Mouse (Mus musculus) cerebellum, adult 9-10 months (tissue): ENCODE results near the gene Fstl3.

ENCODE experiments used
- DNase-seq: peaks from one replicate; pipeline ENCODE4 v3.0.0; 2022

Gene Fstl3

GRCm38 (mm10) chr10:79764234-79764633 lies 12.8 kb upstream of the Fstl3 start:
- DNase-seq = no peak

GRCm38 (mm10) chr10:79765228-79765745 lies 11.8 kb upstream of the Fstl3 start:
- no peak for DNase-seq

DNA sequence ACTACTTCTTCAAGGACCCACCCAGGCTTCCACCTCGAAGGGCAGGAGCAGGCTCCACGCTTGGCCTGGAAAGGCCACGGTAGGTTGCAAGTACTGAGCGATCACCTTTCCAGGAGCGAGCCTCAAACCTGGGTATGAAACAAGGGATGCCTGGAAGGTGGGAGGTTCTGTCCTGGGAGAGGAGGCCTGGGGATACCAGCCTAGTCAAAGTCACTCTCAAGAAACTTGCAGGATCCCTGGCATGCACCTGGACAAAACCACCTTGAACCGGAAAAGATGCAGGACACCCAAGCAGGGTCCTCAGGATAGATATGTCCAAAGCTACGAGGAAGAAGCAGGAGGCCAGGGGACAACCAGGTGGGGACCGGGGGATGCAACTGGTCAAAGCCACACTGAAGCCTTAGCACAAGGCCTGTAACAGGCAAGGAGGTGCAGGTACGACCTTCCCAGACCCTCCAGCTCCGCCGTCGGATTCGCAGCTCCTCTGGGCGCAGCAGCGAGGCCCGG lies 11.0 kb upstream of the Fstl3 start:
- peak; percentile 70 for DNase-seq

DNA sequence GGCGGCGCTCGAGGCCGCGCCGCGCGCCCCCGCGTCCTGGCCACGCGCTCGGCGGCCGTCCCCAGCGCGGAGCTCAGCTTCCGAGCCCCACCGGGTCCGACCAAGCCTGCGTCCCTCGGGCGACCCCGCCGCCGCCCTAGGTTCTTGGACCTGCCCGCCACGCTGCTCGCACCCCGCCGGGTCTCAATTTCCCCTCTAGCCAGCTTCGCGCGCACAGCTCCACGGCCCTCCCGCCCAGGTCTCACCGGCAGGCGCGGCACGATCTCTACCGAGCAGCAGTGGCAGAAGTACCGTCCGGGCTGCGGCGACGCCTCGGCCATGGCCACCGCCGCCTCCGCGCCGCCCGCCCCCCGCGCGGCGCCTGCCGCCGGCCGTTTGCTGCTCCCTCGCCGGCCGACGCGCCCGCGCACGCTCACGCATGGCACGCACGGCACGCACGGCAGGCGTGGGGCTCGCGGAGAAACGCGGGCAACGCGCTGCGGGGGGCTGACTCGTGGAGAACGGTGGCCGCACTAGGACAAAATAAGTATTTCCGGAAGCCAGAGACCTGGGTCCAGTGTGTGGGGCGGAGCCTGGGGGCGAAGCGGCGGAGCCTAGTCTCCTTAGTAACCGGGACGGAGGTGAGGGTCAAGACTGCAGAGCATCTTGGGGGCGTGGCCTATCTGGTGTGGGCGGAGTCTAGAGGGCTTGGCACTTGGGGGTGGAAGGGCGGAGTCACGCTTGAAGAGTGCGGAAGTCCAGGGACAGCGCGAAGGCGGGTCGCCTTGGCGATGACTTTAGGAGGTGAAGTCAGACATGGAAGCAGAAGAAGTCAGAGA lies 10.4 kb upstream of the Fstl3 start, which contains the start of gene Rnf126:
Gene Rnf126, minus strand, starts transcription at position 445 of the 818 bp plus-strand sequence.
- peak; percentile 99 for DNase-seq

DNA sequence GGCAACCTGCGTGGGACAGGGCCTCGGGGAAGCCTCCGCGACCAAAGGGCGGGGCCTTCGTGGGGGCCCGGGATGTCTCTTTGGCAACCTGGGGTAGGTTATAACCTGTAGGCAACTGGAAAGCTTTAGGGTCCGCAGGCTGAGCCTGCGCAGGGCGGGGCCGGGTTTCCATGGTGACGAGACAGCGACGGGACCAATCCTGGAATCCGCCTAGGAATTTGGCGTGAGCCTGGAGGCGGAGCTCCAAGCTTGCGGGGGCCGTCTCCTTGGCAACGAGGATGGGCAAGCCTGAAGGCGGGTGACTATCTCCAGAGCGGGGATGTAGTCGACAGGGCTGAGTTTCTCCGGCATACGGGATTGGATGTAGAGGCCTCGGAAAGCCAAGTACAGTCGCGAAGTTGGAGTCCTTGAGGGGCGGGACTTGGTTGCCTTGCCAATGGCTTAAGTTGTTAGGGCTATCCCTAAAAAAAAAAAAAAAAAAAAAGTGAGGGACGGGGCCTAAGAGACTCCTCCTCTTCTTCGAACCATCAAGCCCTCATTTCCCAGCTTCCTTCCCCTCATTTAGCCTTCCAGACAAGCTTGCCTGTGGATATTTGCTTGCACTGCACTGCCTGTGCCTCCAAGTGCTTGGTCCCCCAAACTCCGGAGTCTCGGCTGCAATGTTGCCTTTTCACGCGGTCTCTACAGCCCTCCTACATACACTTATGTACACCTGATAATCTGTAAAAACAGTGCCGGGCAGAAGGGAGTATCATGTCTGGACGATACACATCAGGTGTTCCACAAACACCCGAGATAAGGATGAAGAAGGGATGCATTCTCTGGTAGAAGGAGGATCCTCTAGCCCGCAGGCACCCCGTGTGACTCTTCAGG lies 9.5 kb upstream of the Fstl3 start:
- DNase-seq = peak; percentile 95

GRCm38 (mm10) chr10:79768400-79768799 lies 8.7 kb upstream of the Fstl3 start:
- DNase-seq = peak; percentile 87

DNA sequence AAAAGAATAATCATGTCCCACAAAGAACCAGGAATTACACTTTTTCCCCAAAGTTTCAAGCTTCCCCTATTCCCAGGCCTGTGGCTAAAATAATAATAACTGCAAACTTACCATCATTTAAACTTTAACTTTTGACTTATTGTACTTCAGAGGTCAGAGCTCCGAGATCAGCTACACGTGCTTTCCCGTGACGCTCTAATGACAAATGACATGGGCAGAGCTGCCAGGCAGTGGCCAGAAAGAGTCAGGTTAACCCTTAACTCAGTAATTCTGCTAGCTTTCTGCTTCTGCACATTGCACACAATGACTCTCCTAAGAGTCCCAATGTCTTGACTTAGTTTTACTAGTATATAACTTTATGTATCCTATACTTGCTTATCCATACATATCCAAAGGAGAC lies 7.7 kb upstream of the Fstl3 start:
- no peak for DNase-seq

GRCm38 (mm10) chr10:79772320-79772719 lies 4.8 kb upstream of the Fstl3 start:
- no peak for DNase-seq

- no peak for DNase-seq
Measured at GRCm38 (mm10) chr10:79773208-79773607, 3.9 kb upstream of the Fstl3 start.

GRCm38 (mm10) chr10:79774486-79775279 lies 2.4 kb upstream of the Fstl3 start:
- no peak for DNase-seq

DNA sequence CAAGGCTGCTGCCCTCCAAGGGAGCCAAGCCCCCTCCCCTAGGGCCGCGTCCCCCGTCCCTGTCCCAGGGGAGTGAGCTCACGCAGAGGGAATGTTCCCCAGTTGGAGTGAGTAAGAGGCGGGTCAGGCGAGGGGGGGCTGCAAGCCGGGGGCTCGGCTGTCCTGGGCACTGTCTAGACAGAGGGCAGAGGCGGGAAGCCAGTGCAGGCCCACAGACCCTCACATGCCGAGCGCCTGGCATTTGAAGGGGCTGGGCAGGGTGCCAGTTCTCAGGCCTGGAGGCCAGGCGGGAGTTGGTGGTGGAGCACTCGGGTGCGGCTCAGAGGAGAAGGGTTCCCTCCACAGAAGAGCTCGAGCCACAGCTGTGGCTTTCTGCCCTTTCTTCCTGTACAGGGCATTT lies 934 bp downstream of the Fstl3 start:
- peak; percentile 52 for DNase-seq

DNA sequence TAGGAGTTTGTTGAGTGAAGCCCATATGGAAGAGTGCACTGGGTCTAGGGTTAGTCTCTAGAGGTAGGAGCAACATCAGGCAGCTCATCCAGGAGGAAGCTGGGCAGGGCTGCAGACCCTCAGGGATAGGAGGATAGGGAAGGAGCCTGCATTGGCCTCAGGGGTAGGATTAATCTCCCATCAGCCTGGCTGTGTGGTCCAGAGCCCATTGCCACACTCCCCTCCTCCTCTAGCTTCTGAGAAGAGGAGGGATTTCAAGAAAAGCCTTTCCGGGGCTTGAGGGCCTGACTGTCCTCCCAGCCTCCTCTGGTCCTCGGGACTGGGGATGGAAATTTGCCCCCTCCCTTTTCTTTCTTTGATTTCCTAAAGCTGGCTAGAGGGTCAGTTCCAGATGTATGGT lies 2.1 kb downstream of the Fstl3 start:
- DNase-seq = no peak

- peak; percentile 98 for DNase-seq
Measured at GRCm38 (mm10) chr10:79779784-79780663, 3.0 kb downstream of the Fstl3 start.

DNA sequence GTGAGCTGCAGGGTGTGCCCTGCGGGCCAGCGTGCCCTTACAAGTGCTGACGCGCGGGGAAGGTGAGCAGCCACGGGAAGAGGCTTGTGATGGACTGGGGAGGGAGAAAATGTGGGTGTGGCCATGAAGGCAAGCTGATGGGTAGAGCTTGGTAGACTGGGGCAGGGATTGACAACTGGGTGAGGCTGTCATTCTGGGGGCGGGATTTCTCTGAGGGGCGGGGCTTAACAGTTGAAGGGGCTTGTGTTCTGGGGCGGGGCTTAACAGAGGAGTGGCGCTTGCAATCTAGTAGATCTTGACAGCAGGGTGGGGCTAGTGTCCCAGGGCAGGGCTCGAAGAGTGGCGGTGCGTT lies 3.6 kb downstream of the Fstl3 start:
- DNase-seq = no peak

- peak; percentile 66 for DNase-seq
Measured at GRCm38 (mm10) chr10:79781139-79781538, 4.1 kb downstream of the Fstl3 start.

DNA sequence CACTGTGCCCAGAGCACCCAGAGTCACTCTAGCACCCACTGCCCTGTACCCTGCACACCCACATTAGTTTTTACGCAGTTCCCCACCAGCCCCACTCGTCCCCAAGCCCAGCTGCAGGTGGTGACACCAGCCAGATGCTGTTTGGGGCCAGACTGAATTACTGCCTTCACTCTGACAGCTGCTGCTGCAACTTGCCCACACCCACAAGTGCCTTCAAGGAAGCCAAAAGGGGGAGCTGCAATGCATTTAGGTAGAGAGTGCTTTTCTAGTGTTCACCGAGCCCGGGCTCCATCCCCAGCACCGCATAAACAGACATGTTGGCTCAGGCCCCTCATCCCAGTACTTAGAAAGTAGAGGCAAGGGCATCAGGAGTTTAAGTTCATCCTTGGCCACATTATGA lies 4.9 kb downstream of the Fstl3 start:
- peak; percentile 51 for DNase-seq

- DNase-seq = peak; percentile 44
Measured at GRCm38 (mm10) chr10:79783050-79783449, 6.0 kb downstream of the Fstl3 start.

DNA sequence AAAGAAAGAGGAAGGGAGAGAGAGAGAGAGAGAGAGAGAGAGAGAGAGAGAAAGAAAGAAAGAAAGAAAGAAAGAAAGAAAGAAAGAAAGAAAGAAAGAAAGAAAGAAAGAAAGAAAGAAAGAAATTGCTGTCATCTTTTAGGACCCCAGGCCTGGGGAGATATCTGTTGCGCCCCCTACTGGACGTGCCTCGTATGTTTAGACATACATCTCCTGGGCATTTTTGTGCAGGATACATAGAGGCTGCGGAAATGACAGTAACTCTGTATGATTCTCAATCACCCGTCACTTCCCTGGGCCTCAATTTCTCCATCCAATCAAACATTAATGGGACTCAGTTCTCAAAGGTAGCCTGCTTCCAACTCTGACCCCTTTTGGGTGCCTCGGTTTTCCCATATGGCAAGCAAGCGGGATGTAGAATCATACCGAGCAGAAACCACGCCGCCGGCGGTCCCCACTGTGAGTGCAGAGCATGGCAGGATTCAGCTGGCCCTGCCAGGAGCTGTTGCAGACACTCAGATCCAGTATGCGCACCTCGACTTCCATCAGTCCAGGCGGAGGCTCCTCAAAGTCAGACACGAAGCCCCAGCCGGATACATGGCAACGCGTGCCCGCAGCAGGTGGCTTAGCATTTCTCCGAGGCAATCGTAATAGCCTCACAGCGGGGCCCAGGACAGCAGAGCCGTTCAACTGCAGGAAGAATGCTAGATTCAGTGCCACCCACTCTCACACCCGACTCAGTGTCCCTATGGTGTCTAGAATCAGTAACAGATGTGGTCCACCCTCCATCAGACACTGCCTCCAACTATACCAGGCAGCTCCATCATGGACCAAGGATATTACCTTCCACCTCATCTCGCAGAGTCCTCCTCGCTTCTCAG lies 7.1 kb downstream of the Fstl3 start:
- DNase-seq = no peak

DNA sequence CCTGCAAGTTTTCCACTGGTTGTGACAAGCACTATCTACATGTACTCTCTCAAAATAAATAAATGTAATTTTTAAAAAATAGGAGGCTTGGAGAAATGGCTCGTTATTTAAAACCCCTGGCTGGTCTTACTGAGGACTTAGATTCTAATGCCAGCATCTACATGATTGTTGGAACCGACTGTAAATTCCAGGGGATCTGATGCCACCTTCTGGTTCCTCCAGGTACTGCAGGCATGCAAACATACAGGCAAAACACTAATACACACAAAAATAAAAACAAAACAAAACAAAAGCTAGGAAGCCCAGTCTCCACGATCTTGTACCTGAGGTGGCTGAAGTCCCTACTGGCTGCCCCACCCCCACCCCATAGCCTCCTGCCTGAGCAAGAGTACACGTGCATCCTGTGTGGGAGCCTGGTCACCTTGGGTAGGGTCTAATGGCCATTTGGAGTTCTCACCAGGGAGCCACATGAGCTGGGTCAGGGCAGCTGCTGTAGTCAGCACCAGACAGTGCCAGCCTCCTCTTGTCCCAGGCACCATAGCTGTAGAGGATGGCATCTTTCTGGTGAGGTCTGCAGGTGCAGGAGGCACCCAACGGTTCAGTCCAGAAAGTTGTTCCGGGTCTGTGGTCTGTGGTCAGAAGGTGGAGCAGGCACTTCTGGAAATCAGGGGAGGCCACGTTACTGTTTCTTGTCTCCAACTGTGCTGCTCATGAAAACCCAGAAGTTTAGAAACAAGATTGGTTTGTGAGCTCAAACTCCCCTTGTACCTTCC lies 11.5 kb downstream of the Fstl3 start:
- peak; percentile 88 for DNase-seq

GRCm38 (mm10) chr10:79789581-79789980 lies 12.5 kb downstream of the Fstl3 start:
- no peak for DNase-seq
